In the genomic region with DNA sequence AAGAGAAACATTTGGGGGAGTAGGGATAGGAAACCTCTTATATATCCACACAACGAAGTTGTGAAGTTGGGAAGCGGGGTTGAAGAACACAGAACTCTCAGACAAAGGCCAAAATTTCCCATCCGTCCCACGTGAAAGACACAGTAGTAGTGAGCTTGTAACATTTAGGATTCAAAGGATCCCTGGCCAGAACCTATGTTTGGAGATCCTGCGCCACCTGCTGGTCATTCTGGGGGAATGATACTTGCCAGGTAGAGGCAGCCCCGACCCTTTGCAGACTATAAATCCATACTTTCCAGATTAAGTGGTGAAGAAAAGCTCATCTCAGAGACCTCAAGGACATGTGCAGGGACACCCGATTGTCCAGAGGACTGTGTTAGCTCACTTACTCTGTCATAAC, we compare ENCODE assay signal across 8 mouse cellular contexts. TPM values are rescaled to one million over a fixed set of nuclear protein-coding genes. Genes with fewer than 3 reads are reported as not detected.
DNase-seq lines count a peak whose midpoint lies in the region; ATAC-seq and TF ChIP-seq lines count a peak whose summit lies in the region.

No protein-coding gene starts in this region.

- TF ChIP-seq CTCF in heart, adult 2 months (IDR thresholded peaks at IDR 0.05) = peak; percentile 97
- TF ChIP-seq CTCF in midbrain, postnatal 0 days (IDR thresholded peaks at IDR 0.05) = peak; percentile 95

- H3K27me3 ChIP-seq in embryonic facial prominence, embryonic 10.5 days (replicated peaks; ENCODE audit: low read depth, poor library complexity, severe bottlenecking) = no peaks in the 10 kb centered on the region
- H3K27me3 ChIP-seq in heart, adult 2 months (ENCODE audit: control insufficient read depth, insufficient read depth, low read length) = no peaks in the 10 kb centered on the region
- H3K27me3 ChIP-seq in limb, embryonic 11.5 days (ENCODE audit: control insufficient read depth, insufficient read depth, low read length) = no peaks in the 10 kb centered on the region
- no peaks in the 10 kb centered on the region for H3K27me3 ChIP-seq in midbrain, postnatal 0 days (ENCODE audit: insufficient read depth, low read length)

- no peaks in the 10 kb centered on the region for H3K79me2 ChIP-seq in heart, adult 2 months (replicated peaks; ENCODE audit: control insufficient read depth, insufficient read depth, low read length)

- H3K4me3 ChIP-seq in embryonic facial prominence, embryonic 10.5 days = no peak overlapping the region
- H3K4me3 ChIP-seq in heart, adult 2 months = no peak overlapping the region
- no peak overlapping the region for H3K4me3 ChIP-seq in limb, embryonic 11.5 days (ENCODE audit: low read depth, low read length)
- no peak overlapping the region for H3K4me3 ChIP-seq in midbrain, postnatal 0 days (ENCODE audit: low read depth, low read length)

- TF ChIP-seq POLR2A in heart, adult 2 months (IDR thresholded peaks at IDR 0.05; ENCODE audit: insufficient read depth, low read depth, low read length) = no peak

- H3K9ac ChIP-seq in heart, adult 2 months (ENCODE audit: low read depth, low read length) = no peak overlapping the region
- no peak overlapping the region for H3K9ac ChIP-seq in limb, embryonic 11.5 days (ENCODE audit: low read length)
- no peak overlapping the region for H3K9ac ChIP-seq in midbrain, postnatal 0 days (replicated peaks; ENCODE audit: low read length, poor library complexity, severe bottlenecking)

- DNase-seq in 3T3-L1 (ENCODE audit: low read depth, low spot score) = peak; percentile 97
- peak; percentile 88 for DNase-seq in adrenal gland, postnatal 14 days
- DNase-seq in embryonic facial prominence, embryonic 10.5 days (ENCODE audit: low spot score) = peak; percentile 86
- peak; percentile 76 to 81 for DNase-seq in heart, adult 2 months
- DNase-seq in kidney, adult 8-10 months = peak; percentile 80 to 85
- peak; percentile 87 for DNase-seq in limb, embryonic 11.5 days (ENCODE audit: low spot score)
- peak; percentile 90 for DNase-seq in midbrain, postnatal 0 days (ENCODE audit: low spot score)
- peak; percentile 29 to 79 for DNase-seq in spleen, postnatal 4 days (ENCODE audit: low spot score in 2 of 2)

- H3K27ac ChIP-seq in embryonic facial prominence, embryonic 10.5 days (replicated peaks) = 0 out of 2 replicates have a peak overlapping the region, but pooled peaks have one; percentile 10
- no peak overlapping the region for H3K27ac ChIP-seq in heart, adult 2 months
- no peak overlapping the region for H3K27ac ChIP-seq in limb, embryonic 11.5 days (replicated peaks; ENCODE audit: low read depth, low read length)
- H3K27ac ChIP-seq in midbrain, postnatal 0 days (ENCODE audit: low read depth, low read length) = no peak overlapping the region

- no peaks in the 10 kb centered on the region for H3K36me3 ChIP-seq in embryonic facial prominence, embryonic 10.5 days (replicated peaks)
- H3K36me3 ChIP-seq in heart, adult 2 months (ENCODE audit: control insufficient read depth, insufficient read depth, low read length) = no peaks in the 10 kb centered on the region
- no peaks in the 10 kb centered on the region for H3K36me3 ChIP-seq in limb, embryonic 11.5 days (ENCODE audit: control insufficient read depth, insufficient read depth, low read length)
- peaks cover 8% of the 10 kb centered on the region; the same call in 1 of the 2 replicates for H3K36me3 ChIP-seq in midbrain, postnatal 0 days (ENCODE audit: insufficient read depth, low read length)

- H3K4me1 ChIP-seq in embryonic facial prominence, embryonic 10.5 days = peaks cover 10% of the 10 kb centered on the region
- peaks cover 6% of the 10 kb centered on the region for H3K4me1 ChIP-seq in heart, adult 2 months (ENCODE audit: control insufficient read depth, insufficient read depth, low read length)
- H3K4me1 ChIP-seq in limb, embryonic 11.5 days (ENCODE audit: control insufficient read depth, insufficient read depth, low read length) = no peaks in the 10 kb centered on the region
- no peaks in the 10 kb centered on the region for H3K4me1 ChIP-seq in midbrain, postnatal 0 days (ENCODE audit: insufficient read depth, low read length)

- no peak overlapping the region for H3K4me2 ChIP-seq in limb, embryonic 11.5 days (ENCODE audit: low read depth, severe bottlenecking)
- no peak overlapping the region for H3K4me2 ChIP-seq in midbrain, postnatal 0 days (ENCODE audit: low read depth, low read length, poor library complexity, severe bottlenecking)

- H3K9me3 ChIP-seq in embryonic facial prominence, embryonic 10.5 days = no peaks in the 10 kb centered on the region
- no peaks in the 10 kb centered on the region for H3K9me3 ChIP-seq in limb, embryonic 11.5 days (ENCODE audit: control insufficient read depth, low read length)
- no peaks in the 10 kb centered on the region for H3K9me3 ChIP-seq in midbrain, postnatal 0 days (ENCODE audit: low read length)

- ATAC-seq in limb, embryonic 11.5 days (ENCODE audit: insufficient number of reproducible peaks, low FRiP score, low TSS enrichment, low read depth) = peak; percentile 83
- ATAC-seq in midbrain, postnatal 0 days (ENCODE audit: low FRiP score) = peak; percentile 79; the same call in 1 of the 2 replicates

- TF ChIP-seq EP300 in heart, adult 2 months (IDR thresholded peaks at IDR 0.05; ENCODE audit: insufficient read depth, low read depth, low read length) = 0 out of 2 replicates have a peak, but pooled peaks have one; percentile 79

- intact Hi-C loops in heart, adult 2 months (cut with DNase I) = loop anchor here (1.0 to 5.0 kb wide), 4 partner anchors 123 to 283 kb away; partner anchors contain the start of gene Abhd10

- WGBS in embryonic facial prominence, embryonic 10.5 days = 17% methylated on average over 7 of the region's 7 CpGs
- WGBS in heart, adult 2 months = 4% methylated on average over 7 of the region's 7 CpGs
- WGBS in limb, embryonic 11.5 days = 16% methylated on average over 7 of the region's 7 CpGs
- WGBS in midbrain, postnatal 0 days = 7% methylated on average over 7 of the region's 7 CpGs

RNA-seq across cellular contexts. Expression of gene Phldb2, which starts 14.1 kb away (rescaled TPM):
- total RNA-seq in adrenal gland, postnatal 14 days (2021) = 32.7 and 37.4 TPM in 2 replicates
- polyA plus RNA-seq in embryonic facial prominence, embryonic 10.5 days (2016; fragmentation: Nextera tagmentation; extraction: Ambion mirVana) = 44.9 and 46.2 TPM in 2 replicates
- total RNA-seq in heart, adult 2 months (2021) = 10 to 100 TPM; 10.9 to 13.0 TPM
- 3.6 and 6.9 TPM in 2 replicates for polyA plus RNA-seq in heart, adult 2 months (2012; rRNA removed)
- 47.6 and 49.3 TPM in 2 replicates for polyA plus RNA-seq in limb, embryonic 11.5 days (2014; fragmentation: Nextera tagmentation; extraction: Ambion mirVana)
- 4.5 and 9.4 TPM in 2 replicates for total RNA-seq in midbrain, postnatal 0 days (2014; rRNA removed)
- 4.2 and 4.8 TPM in 2 replicates for polyA plus RNA-seq in midbrain, postnatal 0 days (2015; fragmentation: Nextera tagmentation; extraction: Ambion mirVana)

RNA-seq across cellular contexts. Expression of gene Plcxd2, which starts 42.5 kb away (rescaled TPM):
- total RNA-seq in adrenal gland, postnatal 14 days (2021) = 1.2 and 3.5 TPM in 2 replicates
- polyA plus RNA-seq in embryonic facial prominence, embryonic 10.5 days (2016; fragmentation: Nextera tagmentation; extraction: Ambion mirVana) = 2.0 and 2.2 TPM in 2 replicates
- under 1 TPM; 0.10 to 0.18 TPM for total RNA-seq in heart, adult 2 months (2021)
- 0.18 and 0.26 TPM in 2 replicates for polyA plus RNA-seq in heart, adult 2 months (2012; rRNA removed)
- 0.91 and 1.2 TPM in 2 replicates for polyA plus RNA-seq in limb, embryonic 11.5 days (2014; fragmentation: Nextera tagmentation; extraction: Ambion mirVana)
- 40.5 and 41.5 TPM in 2 replicates for total RNA-seq in midbrain, postnatal 0 days (2014; rRNA removed)
- 12.9 and 13.3 TPM in 2 replicates for polyA plus RNA-seq in midbrain, postnatal 0 days (2015; fragmentation: Nextera tagmentation; extraction: Ambion mirVana)
